Mouse (Mus musculus): ENCODE measurements around the gene St6galnac3.

St6galnac3 gene

GRCm38 (mm10) chr3:153525151-153525768 lies 199.7 kb downstream of the St6galnac3 start:
- DNase-seq (ENCODE audit: low read depth, low spot score): no peak

- no peak for DNase-seq (ENCODE audit: low read depth, low spot score)
These were observed 208.1 kb downstream of the St6galnac3 start for GRCm38 (mm10) chr3:153516848-153517247.

- DNase-seq (ENCODE audit: low read depth, low spot score): no peak
These were observed 211.4 kb downstream of the St6galnac3 start for GRCm38 (mm10) chr3:153513501-153514060.

- DNase-seq (ENCODE audit: low read depth, low spot score): no peak
These were observed 212.4 kb downstream of the St6galnac3 start for GRCm38 (mm10) chr3:153512545-153512944.

- DNase-seq (ENCODE audit: low read depth, low spot score): no peak
These were observed 213.8 kb downstream of the St6galnac3 start for GRCm38 (mm10) chr3:153511151-153511580.

GRCm38 (mm10) chr3:153510048-153510630 lies 214.8 kb downstream of the St6galnac3 start:
- no peak for DNase-seq (ENCODE audit: low read depth, low spot score)

- DNase-seq (ENCODE audit: low read depth, low spot score): no peak
These were observed 215.3 kb downstream of the St6galnac3 start for GRCm38 (mm10) chr3:153509643-153510042.

- DNase-seq (ENCODE audit: low read depth, low spot score): no peak
These were observed 215.9 kb downstream of the St6galnac3 start for GRCm38 (mm10) chr3:153509029-153509428.

- DNase-seq (ENCODE audit: low read depth, low spot score): no peak
These were observed 216.4 kb downstream of the St6galnac3 start for GRCm38 (mm10) chr3:153508592-153508991.

- no peak for DNase-seq (ENCODE audit: low read depth, low spot score)
These were observed 217.4 kb downstream of the St6galnac3 start for GRCm38 (mm10) chr3:153507599-153507998.

GRCm38 (mm10) chr3:153502488-153502887 lies 222.5 kb downstream of the St6galnac3 start:
- DNase-seq (ENCODE audit: low read depth, low spot score): no peak

GRCm38 (mm10) chr3:153501333-153501877 lies 223.6 kb downstream of the St6galnac3 start:
- no peak for DNase-seq (ENCODE audit: low read depth, low spot score)

GRCm38 (mm10) chr3:153492986-153493385 lies 232.0 kb downstream of the St6galnac3 start:
- DNase-seq (ENCODE audit: low read depth, low spot score): no peak

GRCm38 (mm10) chr3:153489718-153490117 lies 235.3 kb downstream of the St6galnac3 start:
- DNase-seq (ENCODE audit: low read depth, low spot score): no peak

- DNase-seq (ENCODE audit: low read depth, low spot score): no peak
These were observed 236.0 kb downstream of the St6galnac3 start for GRCm38 (mm10) chr3:153488931-153489330.

GRCm38 (mm10) chr3:153485176-153485575 lies 239.8 kb downstream of the St6galnac3 start:
- no peak for DNase-seq (ENCODE audit: low read depth, low spot score)

- DNase-seq (ENCODE audit: low read depth, low spot score): no peak
These were observed 240.3 kb downstream of the St6galnac3 start for GRCm38 (mm10) chr3:153484701-153485100.

GRCm38 (mm10) chr3:153483691-153484090 lies 241.3 kb downstream of the St6galnac3 start:
- no peak for DNase-seq (ENCODE audit: low read depth, low spot score)

GRCm38 (mm10) chr3:153482098-153482497 lies 242.9 kb downstream of the St6galnac3 start:
- DNase-seq (ENCODE audit: low read depth, low spot score): no peak

GRCm38 (mm10) chr3:153481012-153481411 lies 244.0 kb downstream of the St6galnac3 start:
- no peak for DNase-seq (ENCODE audit: low read depth, low spot score)

- DNase-seq (ENCODE audit: low read depth, low spot score): no peak
These were observed 244.4 kb downstream of the St6galnac3 start for GRCm38 (mm10) chr3:153480636-153481006.

GRCm38 (mm10) chr3:153480005-153480635 lies 244.9 kb downstream of the St6galnac3 start:
- DNase-seq (ENCODE audit: low read depth, low spot score): no peak

All from A20 (cell line).